Mouse (Mus musculus): ENCODE measurements around the gene Znfx1.

- TF ChIP-seq EP300 (IDR thresholded peaks at IDR 0.05; ENCODE audit: insufficient read depth, low read depth, low read length) (no peak), POLR2A (IDR thresholded peaks at IDR 0.05; ENCODE audit: insufficient read depth, low read depth, low read length) (no peak), CTCF (IDR thresholded peaks at IDR 0.05) (no peak)
These were observed 27.5 kb upstream of the Znfx1 start for GRCm38 (mm10) chr2:167090271-167090670.

All from heart, adult 2 months (tissue).